Mouse (Mus musculus) gastrocnemius, adult 18-20 months (tissue): ENCODE measurements around the gene Tmem116. TPM values are rescaled to one million over a fixed set of nuclear protein-coding genes. Genes with fewer than 3 reads are reported as not detected.

Source experiments
- DNase-seq: peaks from one replicate; pipeline ENCODE4 v3.0.0; 2021; ENCODE audit warnings: low spot score
- total RNA-seq, 2 experiments: library from RNA; stranded (reverse); gene quantifications; 2 replicates each; pipeline ENCODE4 v1.2.3; 2021

Tmem116 gene
- total RNA-seq, 2 experiments from 2014 or later, result 7.4 to 7.5 TPM

GRCm38 (mm10) chr5:121537588-121537987 lies 85.9 kb downstream of the Tmem116 start:
- no peak for DNase-seq

DNA sequence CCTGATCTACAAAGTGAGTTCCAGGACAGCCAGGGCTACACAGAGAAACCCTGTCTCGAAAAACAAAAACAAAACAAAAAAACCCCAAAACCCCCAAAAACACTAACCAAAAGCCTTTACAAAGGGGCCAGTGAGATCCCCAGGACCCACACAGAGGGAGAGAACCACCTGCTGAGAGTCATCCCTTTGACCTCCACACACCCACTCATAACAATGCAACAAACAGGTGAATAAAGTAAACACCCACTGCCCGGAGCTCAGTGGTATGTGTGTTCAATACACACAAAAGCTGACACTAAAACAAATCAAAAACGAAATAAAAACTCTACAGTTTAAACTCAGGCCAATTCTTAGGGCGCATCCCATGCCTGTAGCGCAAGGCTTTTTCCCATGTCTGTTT lies 88.4 kb downstream of the Tmem116 start:
- no peak for DNase-seq

DNA sequence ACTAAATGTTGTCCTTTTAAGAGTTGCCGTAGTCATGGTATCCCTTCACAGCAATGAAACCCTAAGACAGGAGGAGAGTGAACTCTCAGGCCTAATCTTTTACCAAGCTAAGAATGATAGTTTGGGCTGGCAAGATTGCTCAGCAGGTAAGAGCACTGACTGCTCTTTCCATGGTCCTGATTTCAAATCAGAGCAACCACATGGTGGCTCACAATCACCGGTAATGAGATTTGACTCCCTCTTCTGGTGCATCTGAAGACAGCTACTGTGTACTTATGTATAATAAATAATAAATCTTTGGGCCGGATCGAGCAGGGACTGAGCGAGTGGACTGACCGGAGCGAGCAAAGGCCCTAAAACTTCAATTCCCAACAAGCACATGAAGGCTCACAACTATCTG lies 89.5 kb downstream of the Tmem116 start:
- no peak for DNase-seq

DNA sequence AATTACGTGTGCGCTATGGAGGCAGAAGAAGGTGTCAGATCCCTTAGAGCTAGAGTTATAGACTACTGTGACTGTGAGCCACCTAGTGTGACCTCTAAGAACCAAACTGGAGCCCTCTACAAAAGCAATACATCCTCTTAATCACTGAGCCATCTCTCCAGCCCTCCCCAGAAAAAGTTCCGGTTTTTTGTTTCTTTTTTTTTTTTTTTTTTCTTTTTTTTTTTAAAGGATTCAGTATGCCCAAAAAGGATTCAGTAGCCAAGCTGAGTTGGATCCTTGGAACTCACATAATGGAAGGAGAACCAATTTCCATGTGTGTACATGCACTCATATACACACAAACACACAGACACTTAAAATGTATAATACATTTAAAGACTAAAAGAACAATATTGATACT lies 91.7 kb downstream of the Tmem116 start:
- no peak for DNase-seq

DNA sequence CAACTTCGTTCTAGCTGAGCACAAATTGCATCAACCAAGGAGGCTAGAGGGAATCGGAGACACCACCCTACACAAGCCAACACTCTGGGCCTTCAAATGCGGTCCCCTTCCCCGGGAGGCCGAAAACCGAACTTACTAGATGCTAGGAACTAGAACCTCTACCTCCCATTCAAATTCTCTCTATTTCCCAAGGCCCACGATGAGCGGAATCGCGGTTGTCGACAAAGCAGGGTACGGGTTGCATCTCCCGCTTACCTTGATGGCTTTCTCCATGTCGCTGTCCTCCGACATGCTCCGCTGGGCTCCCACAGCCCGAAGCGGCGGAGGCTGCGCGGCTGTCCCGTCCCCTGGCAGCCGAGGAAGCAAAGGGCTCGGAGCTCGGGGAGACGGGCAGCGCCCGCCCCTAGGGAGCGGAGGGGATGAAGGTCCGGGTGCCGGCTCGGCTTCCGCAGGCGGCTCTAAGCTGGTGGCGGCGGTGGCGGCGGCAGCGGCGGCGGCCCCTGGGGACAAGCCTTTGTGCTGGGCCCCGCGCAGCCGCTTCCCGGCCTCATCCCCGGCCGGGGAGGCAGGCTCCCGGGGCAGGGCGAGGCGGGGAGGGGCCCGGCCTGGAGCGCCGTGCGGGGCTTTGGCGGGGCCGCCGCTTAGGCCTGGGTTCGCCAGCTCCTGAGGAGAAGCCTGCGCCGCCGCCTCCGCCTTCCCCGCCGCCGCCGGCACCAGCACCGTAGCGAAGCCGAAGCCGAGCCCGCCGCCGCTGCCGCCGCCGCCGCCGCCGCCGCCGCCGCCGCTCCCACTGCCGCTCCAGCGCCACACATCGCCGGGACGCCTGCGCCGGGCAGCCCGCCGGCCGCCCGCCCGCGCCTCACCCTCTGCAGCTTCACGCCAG lies 93.5 kb downstream of the Tmem116 start, which contains the start of the genes Adam1a and Gm42878:
Adam1a (minus strand) TSS at position 573 of the 883 bp plus-strand sequence.
Gm42878 (minus strand) TSS at position 573 of the 883 bp plus-strand sequence.
- DNase-seq, result peak; percentile 18

DNA sequence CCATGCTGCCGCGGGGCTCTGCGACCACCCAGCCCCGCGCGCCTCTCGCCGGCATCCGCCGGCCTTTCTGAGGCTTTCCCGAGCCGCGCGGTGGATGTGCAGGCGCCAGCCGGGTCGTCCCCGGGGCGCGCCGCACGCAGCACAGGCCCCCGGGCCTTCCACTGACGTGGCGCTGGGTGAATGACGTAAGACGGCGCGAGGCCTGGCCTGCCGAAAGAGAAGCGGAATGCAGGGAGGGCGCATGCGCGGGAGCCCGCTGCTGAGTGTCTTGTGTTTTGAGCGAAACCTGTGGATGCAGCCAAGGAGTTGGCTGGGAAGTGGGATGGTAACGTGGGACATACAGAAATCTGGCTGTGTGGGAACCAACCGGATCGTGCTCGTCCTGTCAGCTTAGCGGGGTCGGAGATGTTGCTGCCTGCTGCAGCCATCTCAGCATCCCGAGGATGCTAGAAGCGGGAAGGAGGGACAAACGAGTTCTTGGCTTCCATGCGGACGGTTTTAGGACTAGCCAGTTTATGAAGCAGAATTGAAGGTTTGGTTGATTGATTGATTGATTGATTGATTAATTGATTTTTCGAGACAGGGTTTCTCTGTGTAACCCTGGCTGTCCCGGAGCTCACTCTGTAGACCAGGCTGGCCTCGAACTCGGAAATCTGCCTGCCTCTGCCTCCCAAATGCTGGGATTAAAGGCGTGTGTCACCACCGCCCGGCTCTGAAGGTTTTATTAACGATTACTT lies 94.3 kb downstream of the Tmem116 start, which contains the start of gene Mapkapk5:
Mapkapk5 (minus strand) TSS at position 113 of the 737 bp plus-strand sequence.
- DNase-seq, result peak; percentile 96

GRCm38 (mm10) chr5:121546530-121546895 lies 94.8 kb downstream of the Tmem116 start:
- peak; percentile 44 for DNase-seq

DNA sequence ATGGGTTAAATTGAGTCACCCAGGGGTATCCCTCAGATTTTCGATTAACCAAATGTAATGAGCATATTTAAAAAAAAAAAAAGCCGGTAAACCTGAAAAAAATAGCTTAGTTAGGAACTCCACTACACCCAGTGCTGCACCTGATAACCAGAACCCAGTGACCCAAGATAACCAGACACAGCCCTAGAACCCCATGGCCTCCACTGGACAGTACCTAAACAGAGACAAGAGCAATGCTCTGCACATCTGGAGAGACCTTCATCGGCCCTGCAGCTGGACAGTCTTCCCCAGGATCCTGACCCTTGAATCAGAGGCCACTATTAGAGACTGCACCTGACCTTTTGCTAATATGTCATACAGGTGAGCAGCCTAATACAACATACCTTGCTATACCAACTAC lies 95.4 kb downstream of the Tmem116 start:
- DNase-seq, result no peak

DNA sequence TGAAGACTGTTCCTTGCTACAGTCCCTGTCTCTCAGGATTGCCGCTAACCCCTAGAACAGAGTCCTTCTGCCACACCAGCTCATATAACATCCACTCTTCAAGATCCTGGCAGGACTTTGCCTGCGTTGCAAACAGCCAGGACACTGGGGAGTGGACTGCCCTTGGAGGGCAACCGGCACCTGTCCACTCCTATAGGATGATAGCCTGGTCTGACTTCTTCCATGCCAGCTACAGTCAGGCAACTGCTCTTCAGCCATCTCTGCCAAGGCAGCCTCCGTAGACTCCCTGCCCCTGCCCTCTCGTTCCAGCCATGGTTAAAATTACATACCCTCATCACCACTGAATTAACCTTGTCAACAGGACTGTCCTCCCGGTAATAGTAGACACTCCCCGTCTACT lies 97.5 kb downstream of the Tmem116 start:
- peak; percentile 78 for DNase-seq

DNA sequence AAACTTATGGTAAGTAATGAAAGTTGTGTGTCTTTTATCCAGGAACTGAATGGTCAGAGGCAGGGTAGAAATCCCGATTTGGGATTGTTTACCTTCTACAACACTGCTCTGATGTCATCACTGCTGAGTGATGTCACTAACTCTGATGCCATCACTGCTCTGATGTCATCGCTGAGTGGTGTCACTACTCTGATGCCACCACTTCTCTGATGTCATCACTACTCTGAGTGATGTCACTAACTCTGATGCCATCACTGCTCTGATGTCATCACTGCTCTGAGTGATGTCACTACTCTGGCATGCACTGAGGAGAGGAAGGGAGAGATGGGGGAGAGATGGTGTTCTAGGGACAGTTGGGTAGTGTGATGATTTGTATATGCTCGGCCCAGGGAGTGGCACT lies 110.7 kb downstream of the Tmem116 start:
- DNase-seq, result no peak

- peak; percentile 90 for DNase-seq
Observed at GRCm38 (mm10) chr5:121564468-121564895, 112.8 kb downstream of the Tmem116 start.

DNA sequence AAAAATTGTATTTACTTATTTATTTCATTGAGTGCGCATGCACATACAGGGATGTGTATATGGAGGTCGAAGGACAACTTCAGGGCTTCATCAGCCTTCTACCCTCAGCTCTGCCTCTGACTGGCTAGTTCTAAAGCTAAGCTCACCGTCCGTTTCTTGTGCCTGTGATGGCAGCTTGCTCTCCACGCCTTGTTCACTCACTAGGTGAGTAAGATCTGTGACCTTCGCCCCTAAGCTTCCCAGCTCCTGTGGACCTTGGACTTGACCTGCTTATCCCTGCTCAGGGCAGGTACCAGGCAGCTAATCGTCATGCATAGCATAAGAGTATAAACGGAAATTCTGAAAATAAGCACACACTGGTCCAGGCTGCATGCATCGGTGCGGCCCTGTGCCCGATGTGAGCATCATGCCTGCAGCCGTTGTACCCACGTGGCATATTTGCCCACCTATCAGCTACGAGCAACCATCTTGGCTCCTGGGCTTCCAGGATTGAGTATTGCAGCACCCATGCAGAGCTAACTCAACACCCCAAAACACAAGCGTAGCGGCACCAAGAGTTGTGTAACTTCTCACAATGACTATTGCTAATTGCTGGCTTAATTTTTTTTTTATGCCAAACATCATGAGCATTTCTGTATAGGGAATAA lies 114.5 kb downstream of the Tmem116 start:
- DNase-seq, result no peak

DNA sequence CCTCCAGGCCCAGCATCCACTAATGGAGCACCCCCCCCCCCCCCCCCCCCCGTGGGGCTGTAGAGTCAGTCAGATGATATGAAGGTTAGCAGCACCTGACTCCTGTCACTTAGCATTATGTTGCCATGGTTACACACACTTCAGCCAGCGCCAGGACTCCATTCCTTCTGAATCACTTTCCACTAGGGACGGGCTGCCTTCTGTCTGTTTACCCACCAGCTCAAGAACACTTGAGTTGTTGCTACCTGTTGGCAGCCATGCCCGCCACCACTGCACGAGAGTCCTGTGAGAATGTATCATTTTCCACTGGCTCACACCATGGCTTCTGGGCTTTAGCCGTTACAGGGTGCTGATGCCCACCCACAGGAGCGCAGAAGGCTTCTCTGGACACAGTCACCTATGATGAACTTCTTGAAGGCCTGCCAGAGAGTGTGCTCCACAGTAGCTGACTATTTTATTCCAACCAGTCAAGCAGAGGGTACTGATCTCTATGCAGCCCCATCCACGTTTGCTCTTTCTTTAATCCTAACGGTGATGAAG lies 118.3 kb downstream of the Tmem116 start:
- DNase-seq, result no peak

DNA sequence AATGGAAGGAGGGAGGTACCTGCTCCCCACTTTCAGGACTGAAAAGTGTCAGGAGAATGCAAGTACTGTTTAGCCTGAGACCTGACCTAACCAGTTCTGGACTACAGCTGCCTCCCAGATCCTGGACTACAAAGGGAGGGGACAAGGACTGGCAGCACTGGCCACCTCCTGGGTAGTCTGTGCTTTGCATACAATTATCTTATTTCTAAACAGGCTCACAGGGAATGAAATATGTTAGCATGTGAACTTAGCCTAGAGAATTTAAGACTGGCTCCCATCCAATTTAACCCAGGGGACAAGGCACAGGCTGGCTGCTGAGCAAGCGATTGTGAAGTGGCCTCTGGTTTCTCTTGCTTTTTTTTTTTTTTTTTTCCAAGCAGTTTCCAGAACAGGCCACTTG lies 119.1 kb downstream of the Tmem116 start:
- DNase-seq, result no peak

Other genes starting within 250 kb of the Tmem116 start
- gene Rpl6, start 247.4 kb upstream of the Tmem116 start, total RNA-seq, result 100 to 1,000 TPM; 465 to 471 TPM
- 10 to 100 TPM; 11.3 to 11.8 TPM for gene Hectd4, start 231.7 kb upstream of the Tmem116 start, total RNA-seq
- 10 to 100 TPM; 45.9 to 48.0 TPM for gene Trafd1, start 66.3 kb upstream of the Tmem116 start, total RNA-seq
- gene Naa25, start 54.0 kb upstream of the Tmem116 start, total RNA-seq, result 10 to 100 TPM; 25.9 to 29.7 TPM
- gene Erp29, start 613 bp downstream of the Tmem116 start, total RNA-seq, result 10 to 100 TPM; 28.6 to 38.1 TPM
- gene Adam1b, start 51.5 kb downstream of the Tmem116 start, total RNA-seq, result not detected
- gene Adam1a, start 93.6 kb downstream of the Tmem116 start, total RNA-seq, result 1 to 10 TPM; 1.7 to 2.0 TPM
- not detected for gene Gm42878, start 93.6 kb downstream of the Tmem116 start, total RNA-seq
- 100 to 1,000 TPM; 133 to 140 TPM for gene Mapkapk5, start 94.0 kb downstream of the Tmem116 start, total RNA-seq
- gene Aldh2, start 141.9 kb downstream of the Tmem116 start, total RNA-seq, result 100 to 1,000 TPM; 172 to 203 TPM
- 10 to 100 TPM; 26.0 to 27.8 TPM for gene Acad12, start 167.0 kb downstream of the Tmem116 start, total RNA-seq
- 10 to 100 TPM; 10.2 to 11.8 TPM for gene Acad10, start 208.6 kb downstream of the Tmem116 start, total RNA-seq
- 10 to 100 TPM; 29.7 to 31.8 TPM for gene Brap, start 208.7 kb downstream of the Tmem116 start, total RNA-seq